Comparison of ENCODE assay signal across 9 mouse cellular contexts in genomic region chr8:13201013-13201334, GRCm38 (mm10). TPM values are rescaled to one million over a fixed set of nuclear protein-coding genes. Genes with fewer than 3 reads are reported as not detected.
DNase-seq lines count a peak whose midpoint lies in the region; ATAC-seq and TF ChIP-seq lines count a peak whose summit lies in the region.
"Had no signal": no experiment of that assay in that cellular context is flagged by ENCODE, and none has a peak within 500 bp of the region (broad histone marks: within the 10 kb centered on the region; RNA-seq: fewer than 3 reads in every experiment).

No protein-coding gene starts in this region.

- no peak for ATAC-seq in hindbrain, postnatal 0 days
- ATAC-seq in midbrain, embryonic 15.5 days (replicated peaks): no peak

- 2% methylated on average over 18 of the region's 18 CpGs for WGBS in kidney, adult 2 months
- 2% methylated on average over 18 of the region's 18 CpGs for WGBS in embryonic facial prominence, embryonic 10.5 days
- 3% methylated on average over 18 of the region's 18 CpGs for WGBS in hindbrain, postnatal 0 days
- 3% methylated on average over 18 of the region's 18 CpGs for WGBS in midbrain, embryonic 15.5 days

- peaks cover 8% of the 10 kb centered on the region; the same call in 1 of the 2 replicates for H3K4me1 ChIP-seq in kidney, adult 2 months (ENCODE audit: control insufficient read depth, insufficient read depth, low read length)
- H3K4me1 ChIP-seq in embryonic facial prominence, embryonic 10.5 days: peaks cover 26% of the 10 kb centered on the region
- H3K4me1 ChIP-seq in hindbrain, postnatal 0 days (ENCODE audit: insufficient read depth, low read length): peaks cover 10% of the 10 kb centered on the region; the same call in 1 of the 2 replicates
- H3K4me1 ChIP-seq in midbrain, embryonic 15.5 days: peaks cover 14% of the 10 kb centered on the region

- H3K36me3 ChIP-seq in kidney, adult 2 months (ENCODE audit: control insufficient read depth, insufficient read depth, low read length): no peaks in the 10 kb centered on the region
- no peaks in the 10 kb centered on the region for H3K36me3 ChIP-seq in embryonic facial prominence, embryonic 10.5 days (replicated peaks)
- H3K36me3 ChIP-seq in hindbrain, postnatal 0 days (ENCODE audit: insufficient read depth, low read length): no peaks in the 10 kb centered on the region
- H3K36me3 ChIP-seq in midbrain, embryonic 15.5 days (replicated peaks): no peaks in the 10 kb centered on the region

- no peak for TF ChIP-seq CTCF in kidney, adult 2 months (conservative IDR thresholded peaks at IDR 0.05; ENCODE audit: insufficient read depth, insufficient read length, low read depth, low read length)
- TF ChIP-seq CTCF in hindbrain, postnatal 0 days (IDR thresholded peaks at IDR 0.05; ENCODE audit: low read depth): no peak

- H3K27ac ChIP-seq in kidney, adult 2 months (ENCODE audit: insufficient read depth, low read depth, low read length): peak overlapping the region; percentile 96
- H3K27ac ChIP-seq in embryonic facial prominence, embryonic 10.5 days (replicated peaks): no peak overlapping the region
- no peak overlapping the region for H3K27ac ChIP-seq in hindbrain, postnatal 0 days
- no peak overlapping the region for H3K27ac ChIP-seq in midbrain, embryonic 15.5 days

- peak overlapping the region; percentile 89 for H3K4me3 ChIP-seq in kidney, adult 2 months (ENCODE audit: insufficient read depth, low read depth, low read length)
- H3K4me3 ChIP-seq in embryonic facial prominence, embryonic 10.5 days: peak overlapping the region; percentile 84
- H3K4me3 ChIP-seq in hindbrain, postnatal 0 days (ENCODE audit: low read length): peak overlapping the region; percentile 70
- peak overlapping the region; percentile 82 for H3K4me3 ChIP-seq in midbrain, embryonic 15.5 days

- H3K9ac ChIP-seq in hindbrain, postnatal 0 days (replicated peaks; ENCODE audit: low read length): peak overlapping the region; percentile 65
- peak overlapping the region; percentile 75; the same call in 1 of the 2 replicates for H3K9ac ChIP-seq in midbrain, embryonic 15.5 days

- H3K4me2 ChIP-seq in hindbrain, postnatal 0 days (ENCODE audit: low read depth, low read length): peak overlapping the region; percentile 79
- H3K4me2 ChIP-seq in midbrain, embryonic 15.5 days: peak overlapping the region; percentile 84

- no peak for DNase-seq in kidney, adult 2 months
- DNase-seq in kidney, postnatal 25 days: no peak
- peak; percentile 23 for DNase-seq in embryonic facial prominence, embryonic 10.5 days (ENCODE audit: low spot score)
- no peak for DNase-seq in hindbrain, postnatal 0 days (ENCODE audit: low spot score)
- DNase-seq in cerebellum, adult 11-12 months: no peak
- DNase-seq in thymus, postnatal 10 days (ENCODE audit: low spot score in 2 of 2): no peak
- no peak for DNase-seq in urinary bladder, postnatal 4 days (ENCODE audit: low spot score in 2 of 2)

- no peaks in the 10 kb centered on the region for H3K27me3 ChIP-seq in kidney, adult 2 months (replicated peaks; ENCODE audit: control insufficient read depth, insufficient read depth, low read length)
- H3K27me3 ChIP-seq in embryonic facial prominence, embryonic 10.5 days (replicated peaks; ENCODE audit: low read depth, poor library complexity, severe bottlenecking): peaks cover 70% of the 10 kb centered on the region
- H3K27me3 ChIP-seq in hindbrain, postnatal 0 days (ENCODE audit: insufficient read depth, low read length): peaks cover 15% of the 10 kb centered on the region; the same call in 1 of the 2 replicates
- H3K27me3 ChIP-seq in midbrain, embryonic 15.5 days (replicated peaks): peaks cover 15% of the 10 kb centered on the region

- no peaks in the 10 kb centered on the region for H3K9me3 ChIP-seq in embryonic facial prominence, embryonic 10.5 days
- no peaks in the 10 kb centered on the region for H3K9me3 ChIP-seq in hindbrain, postnatal 0 days (ENCODE audit: low read length)
- no peaks in the 10 kb centered on the region for H3K9me3 ChIP-seq in midbrain, embryonic 15.5 days

- TF ChIP-seq POLR2A in kidney, adult 2 months (IDR thresholded peaks at IDR 0.05; ENCODE audit: low read depth, low read length): no peak

RNA-seq across cellular contexts. Expression of gene Grtp1, which starts 0.6 kb away (rescaled TPM):
- 66.4 and 71.2 TPM in 2 replicates for polyA plus RNA-seq in kidney, adult 2 months (2012; rRNA removed)
- polyA plus RNA-seq in embryonic facial prominence, embryonic 10.5 days (2016; fragmentation: Nextera tagmentation; extraction: Ambion mirVana): 15.3 and 15.4 TPM in 2 replicates
- 12.8 and 14.8 TPM in 2 replicates for total RNA-seq in hindbrain, postnatal 0 days (2014; rRNA removed)
- polyA plus RNA-seq in hindbrain, postnatal 0 days (2015; fragmentation: Nextera tagmentation; extraction: Ambion mirVana): 17.1 and 18.1 TPM in 2 replicates
- polyA plus RNA-seq in midbrain, embryonic 15.5 days (2015; fragmentation: Nextera tagmentation; extraction: Ambion mirVana): 15.9 and 16.3 TPM in 2 replicates

RNA-seq across cellular contexts. Expression of gene Lamp1, which starts 42.0 kb away (rescaled TPM):
- 1,404 and 1,744 TPM in 2 replicates for polyA plus RNA-seq in kidney, adult 2 months (2012; rRNA removed)
- 183 TPM in 2 replicates for polyA plus RNA-seq in embryonic facial prominence, embryonic 10.5 days (2016; fragmentation: Nextera tagmentation; extraction: Ambion mirVana)
- total RNA-seq in hindbrain, postnatal 0 days (2014; rRNA removed): 317 and 341 TPM in 2 replicates
- 400 and 402 TPM in 2 replicates for polyA plus RNA-seq in hindbrain, postnatal 0 days (2015; fragmentation: Nextera tagmentation; extraction: Ambion mirVana)
- 259 and 285 TPM in 2 replicates for polyA plus RNA-seq in midbrain, embryonic 15.5 days (2015; fragmentation: Nextera tagmentation; extraction: Ambion mirVana)

RNA-seq across cellular contexts. Expression of gene Adprhl1, which starts 53.0 kb away (rescaled TPM):
- 0.18 and 0.99 TPM in 2 replicates for polyA plus RNA-seq in kidney, adult 2 months (2012; rRNA removed)
- 0.39 and 0.70 TPM in 2 replicates for polyA plus RNA-seq in embryonic facial prominence, embryonic 10.5 days (2016; fragmentation: Nextera tagmentation; extraction: Ambion mirVana)
- 2.3 TPM in 1 of 2 replicates, not detected in the other for total RNA-seq in hindbrain, postnatal 0 days (2014; rRNA removed)
- polyA plus RNA-seq in hindbrain, postnatal 0 days (2015; fragmentation: Nextera tagmentation; extraction: Ambion mirVana): 0.14 and 0.50 TPM in 2 replicates
- 1.1 TPM in 1 of 2 replicates, not detected in the other for polyA plus RNA-seq in midbrain, embryonic 15.5 days (2015; fragmentation: Nextera tagmentation; extraction: Ambion mirVana)
- total RNA-seq: neutrophil, adult 5-6 weeks had no signal
